Mouse (Mus musculus): ENCODE results near the gene 8030474K03Rik. TPM values are rescaled to one million over a fixed set of nuclear protein-coding genes. Genes with fewer than 3 reads are reported as not detected.

8030474K03Rik gene
- 0.11 and 0.44 TPM in 2 replicates for polyA plus RNA-seq (2015; fragmentation: Nextera tagmentation; extraction: Ambion mirVana)

DNA sequence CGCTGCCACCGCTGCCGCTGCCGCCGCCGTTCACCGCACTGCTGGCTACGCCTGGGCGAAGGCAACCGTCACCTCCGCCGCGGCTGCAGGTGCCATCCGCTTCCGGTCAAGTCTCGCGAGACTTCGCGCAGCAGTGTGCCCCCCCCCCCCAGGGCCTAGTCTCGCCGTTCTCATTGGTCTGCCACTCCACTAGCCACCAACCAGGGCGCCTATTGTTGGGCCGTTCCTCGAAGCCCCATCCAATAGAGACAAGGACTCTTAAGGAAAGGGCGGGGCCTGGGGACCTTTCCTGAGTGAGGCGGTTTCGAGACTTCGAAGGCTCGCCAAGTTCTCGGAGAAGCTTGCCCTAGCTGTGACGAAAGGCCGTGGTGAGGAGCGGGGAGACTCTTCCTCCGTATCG lies at the start of gene 8030474K03Rik, which contains the start of gene Gm4779:
8030474K03Rik (plus strand) TSS at position 315 of the 400 bp plus-strand sequence.
Gm4779 (minus strand) TSS at position 82 of the 400 bp plus-strand sequence.
- Histone ChIP-seq H3K4me2 (ENCODE audit: low read depth, low read length) (no peak within 1 kb of the TSS), H3K36me3 (ENCODE audit: control insufficient read depth, insufficient read depth, low read length) (no peaks in the 10 kb centered on the region), H3K9me3 (ENCODE audit: control insufficient read depth, low read length) (peaks cover 4% of the 10 kb centered on the region; the same call in 1 of the 2 replicates), H3K4me3 (ENCODE audit: low read length) (no peak within 1 kb of the TSS), H3K4me1 (replicated peaks; ENCODE audit: control insufficient read depth, insufficient read depth, low read length) (no peaks in the 10 kb centered on the region), H3K27ac (ENCODE audit: low read length) (no peak within 1 kb of the TSS), H3K9ac (ENCODE audit: low read length) (no peak within 1 kb of the TSS), H3K27me3 (ENCODE audit: control insufficient read depth, insufficient read depth, low read depth, low read length) (no peaks in the 10 kb centered on the region)
- WGBS, result 96% methylated on average over 30 of the region's 35 CpGs
- no peak for ATAC-seq (ENCODE audit: low read depth)

DNA sequence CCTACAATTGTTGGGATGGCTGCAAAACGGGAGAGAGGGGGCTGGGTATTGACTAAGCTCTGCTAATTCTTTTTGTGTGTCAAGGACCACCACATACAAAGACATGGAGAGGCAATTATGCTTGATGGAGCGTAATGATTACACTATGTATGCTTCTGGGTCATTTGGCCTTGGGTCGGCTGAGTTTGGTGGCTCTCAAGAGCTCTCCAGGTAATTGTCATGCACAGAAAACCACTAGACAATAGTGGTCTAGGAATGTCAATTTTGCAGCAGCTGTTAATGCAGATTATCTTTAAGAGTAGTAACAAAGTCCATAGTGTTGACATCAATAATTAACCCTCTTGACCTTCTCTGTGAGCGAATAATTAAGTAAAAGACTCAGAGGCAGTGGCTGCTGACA lies 44.3 kb upstream of the 8030474K03Rik start:
- ATAC-seq (ENCODE audit: low read depth), result no peak
- Histone ChIP-seq H3K4me2 (ENCODE audit: low read depth, low read length) (no peak overlapping the region), H3K9me3 (ENCODE audit: control insufficient read depth, low read length) (no peaks in the 10 kb centered on the region), H3K27ac (ENCODE audit: low read length) (no peak overlapping the region), H3K9ac (ENCODE audit: low read length) (no peak overlapping the region), H3K4me1 (replicated peaks; ENCODE audit: control insufficient read depth, insufficient read depth, low read length) (no peaks in the 10 kb centered on the region), H3K27me3 (ENCODE audit: control insufficient read depth, insufficient read depth, low read depth, low read length) (peaks cover 3% of the 10 kb centered on the region; the same call in 1 of the 2 replicates), H3K36me3 (ENCODE audit: control insufficient read depth, insufficient read depth, low read length) (no peaks in the 10 kb centered on the region), H3K4me3 (ENCODE audit: low read length) (no peak overlapping the region)
- WGBS, result 55% methylated on average over 4 of the region's 4 CpGs

GRCm38 (mm10) chrX:101754478-101754877 lies 40.0 kb upstream of the 8030474K03Rik start:
- H3K4me2 ChIP-seq (ENCODE audit: low read depth, low read length), result no peak overlapping the region
- H3K9ac ChIP-seq (ENCODE audit: low read length), result no peak overlapping the region
- no peaks in the 10 kb centered on the region for H3K4me1 ChIP-seq (replicated peaks; ENCODE audit: control insufficient read depth, insufficient read depth, low read length)
- H3K4me3 ChIP-seq (ENCODE audit: low read length), result no peak overlapping the region
- ATAC-seq (ENCODE audit: low read depth), result no peak
- no peaks in the 10 kb centered on the region for H3K27me3 ChIP-seq (ENCODE audit: control insufficient read depth, insufficient read depth, low read depth, low read length)
- H3K9me3 ChIP-seq (ENCODE audit: control insufficient read depth, low read length), result no peaks in the 10 kb centered on the region
- no peak overlapping the region for H3K27ac ChIP-seq (ENCODE audit: low read length)
- no peaks in the 10 kb centered on the region for H3K36me3 ChIP-seq (ENCODE audit: control insufficient read depth, insufficient read depth, low read length)
- WGBS, result 39% methylated on average over 5 of the region's 5 CpGs

DNA sequence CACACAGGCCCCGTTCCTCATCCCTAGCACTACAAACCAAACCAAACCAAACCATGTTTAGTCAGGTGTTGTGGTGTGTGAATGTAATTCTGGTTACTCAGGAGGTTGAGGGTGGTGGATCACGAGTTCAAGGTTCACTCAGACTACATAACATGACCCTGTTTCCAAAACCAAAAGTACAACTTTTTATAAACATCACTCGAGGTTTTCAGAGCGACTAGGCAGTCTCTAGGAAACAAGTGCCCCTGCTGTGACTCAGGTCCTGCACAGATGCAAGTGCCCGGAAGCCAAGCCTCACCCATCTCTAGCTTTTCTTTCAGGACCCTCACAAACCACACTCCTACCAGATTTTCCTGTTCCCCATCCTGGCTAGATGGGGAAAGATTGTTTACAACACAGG lies 29.8 kb upstream of the 8030474K03Rik start:
- Histone ChIP-seq H3K27ac (ENCODE audit: low read length) (no peak overlapping the region), H3K9ac (ENCODE audit: low read length) (no peak overlapping the region), H3K9me3 (ENCODE audit: control insufficient read depth, low read length) (no peaks in the 10 kb centered on the region; the same call in 1 of the 2 replicates), H3K4me1 (replicated peaks; ENCODE audit: control insufficient read depth, insufficient read depth, low read length) (no peaks in the 10 kb centered on the region), H3K27me3 (ENCODE audit: control insufficient read depth, insufficient read depth, low read depth, low read length) (no peaks in the 10 kb centered on the region; the same call in 1 of the 2 replicates), H3K4me3 (ENCODE audit: low read length) (no peak overlapping the region), H3K36me3 (ENCODE audit: control insufficient read depth, insufficient read depth, low read length) (no peaks in the 10 kb centered on the region), H3K4me2 (ENCODE audit: low read depth, low read length) (no peak overlapping the region)
- ATAC-seq (ENCODE audit: low read depth), result no peak
- WGBS, result 64% methylated on average over 5 of the region's 5 CpGs

GRCm38 (mm10) chrX:101765111-101765510 lies 29.3 kb upstream of the 8030474K03Rik start:
- Histone ChIP-seq H3K27me3 (ENCODE audit: control insufficient read depth, insufficient read depth, low read depth, low read length) (no peaks in the 10 kb centered on the region; the same call in 1 of the 2 replicates), H3K9me3 (ENCODE audit: control insufficient read depth, low read length) (no peaks in the 10 kb centered on the region; the same call in 1 of the 2 replicates), H3K9ac (ENCODE audit: low read length) (no peak overlapping the region), H3K36me3 (ENCODE audit: control insufficient read depth, insufficient read depth, low read length) (no peaks in the 10 kb centered on the region), H3K4me3 (ENCODE audit: low read length) (no peak overlapping the region), H3K4me2 (ENCODE audit: low read depth, low read length) (no peak overlapping the region), H3K27ac (ENCODE audit: low read length) (no peak overlapping the region), H3K4me1 (replicated peaks; ENCODE audit: control insufficient read depth, insufficient read depth, low read length) (no peaks in the 10 kb centered on the region)
- ATAC-seq (ENCODE audit: low read depth), result no peak
- 67% methylated on average over 4 of the region's 4 CpGs for WGBS

GRCm38 (mm10) chrX:101767280-101767679 lies 27.2 kb upstream of the 8030474K03Rik start:
- no peaks in the 10 kb centered on the region for H3K36me3 ChIP-seq (ENCODE audit: control insufficient read depth, insufficient read depth, low read length)
- no peak overlapping the region for H3K27ac ChIP-seq (ENCODE audit: low read length)
- no peak overlapping the region for H3K9ac ChIP-seq (ENCODE audit: low read length)
- H3K4me2 ChIP-seq (ENCODE audit: low read depth, low read length), result no peak overlapping the region
- 40% methylated on average over 7 of the region's 7 CpGs for WGBS
- H3K4me3 ChIP-seq (ENCODE audit: low read length), result no peak overlapping the region
- H3K4me1 ChIP-seq (replicated peaks; ENCODE audit: control insufficient read depth, insufficient read depth, low read length), result no peaks in the 10 kb centered on the region
- no peaks in the 10 kb centered on the region; the same call in 1 of the 2 replicates for H3K9me3 ChIP-seq (ENCODE audit: control insufficient read depth, low read length)
- no peak for ATAC-seq (ENCODE audit: low read depth)
- H3K27me3 ChIP-seq (ENCODE audit: control insufficient read depth, insufficient read depth, low read depth, low read length), result no peaks in the 10 kb centered on the region

GRCm38 (mm10) chrX:101769478-101769877 lies 25.0 kb upstream of the 8030474K03Rik start:
- Histone ChIP-seq H3K27ac (ENCODE audit: low read length) (no peak overlapping the region), H3K9ac (ENCODE audit: low read length) (no peak overlapping the region), H3K36me3 (ENCODE audit: control insufficient read depth, insufficient read depth, low read length) (no peaks in the 10 kb centered on the region), H3K9me3 (ENCODE audit: control insufficient read depth, low read length) (no peaks in the 10 kb centered on the region), H3K4me1 (replicated peaks; ENCODE audit: control insufficient read depth, insufficient read depth, low read length) (no peaks in the 10 kb centered on the region), H3K27me3 (ENCODE audit: control insufficient read depth, insufficient read depth, low read depth, low read length) (no peaks in the 10 kb centered on the region), H3K4me2 (ENCODE audit: low read depth, low read length) (no peak overlapping the region), H3K4me3 (ENCODE audit: low read length) (no peak overlapping the region)
- WGBS, result 40% methylated on average over 2 of the region's 2 CpGs
- ATAC-seq (ENCODE audit: low read depth), result no peak

- Histone ChIP-seq H3K27ac (ENCODE audit: low read length) (no peak overlapping the region), H3K4me1 (replicated peaks; ENCODE audit: control insufficient read depth, insufficient read depth, low read length) (no peaks in the 10 kb centered on the region), H3K4me2 (ENCODE audit: low read depth, low read length) (no peak overlapping the region), H3K9ac (ENCODE audit: low read length) (no peak overlapping the region), H3K36me3 (ENCODE audit: control insufficient read depth, insufficient read depth, low read length) (no peaks in the 10 kb centered on the region), H3K4me3 (ENCODE audit: low read length) (no peak overlapping the region), H3K27me3 (ENCODE audit: control insufficient read depth, insufficient read depth, low read depth, low read length) (no peaks in the 10 kb centered on the region), H3K9me3 (ENCODE audit: control insufficient read depth, low read length) (no peaks in the 10 kb centered on the region)
- 42% methylated on average over 3 of the region's 3 CpGs for WGBS
- ATAC-seq (ENCODE audit: low read depth), result no peak
Observed at GRCm38 (mm10) chrX:101770307-101770706, 24.1 kb upstream of the 8030474K03Rik start.

DNA sequence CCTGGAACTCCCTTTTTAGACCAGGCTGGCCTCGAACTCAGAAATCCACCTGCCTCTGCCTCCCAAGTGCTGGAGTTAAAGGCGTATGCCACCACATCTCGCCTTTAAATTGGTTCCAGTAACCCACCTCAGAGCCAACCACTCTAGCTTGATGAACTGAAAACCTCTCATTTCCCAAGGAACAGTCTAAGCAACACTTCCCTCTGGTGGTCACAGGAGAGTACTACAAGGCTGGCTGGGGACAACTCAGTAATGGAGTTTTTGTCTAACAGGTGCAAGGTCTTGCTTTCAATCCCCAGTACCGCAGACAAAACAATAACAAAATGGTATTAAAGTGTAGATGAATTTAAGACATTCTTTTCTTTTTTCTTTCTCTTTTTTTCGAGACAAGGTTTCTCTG lies 22.4 kb upstream of the 8030474K03Rik start:
- ATAC-seq (ENCODE audit: low read depth), result no peak
- Histone ChIP-seq H3K9ac (ENCODE audit: low read length) (no peak overlapping the region), H3K27me3 (ENCODE audit: control insufficient read depth, insufficient read depth, low read depth, low read length) (no peaks in the 10 kb centered on the region), H3K4me3 (ENCODE audit: low read length) (no peak overlapping the region), H3K36me3 (ENCODE audit: control insufficient read depth, insufficient read depth, low read length) (no peaks in the 10 kb centered on the region), H3K9me3 (ENCODE audit: control insufficient read depth, low read length) (no peaks in the 10 kb centered on the region), H3K27ac (ENCODE audit: low read length) (no peak overlapping the region), H3K4me1 (replicated peaks; ENCODE audit: control insufficient read depth, insufficient read depth, low read length) (no peaks in the 10 kb centered on the region), H3K4me2 (ENCODE audit: low read depth, low read length) (no peak overlapping the region)
- WGBS, result 42% methylated on average over 5 of the region's 5 CpGs

DNA sequence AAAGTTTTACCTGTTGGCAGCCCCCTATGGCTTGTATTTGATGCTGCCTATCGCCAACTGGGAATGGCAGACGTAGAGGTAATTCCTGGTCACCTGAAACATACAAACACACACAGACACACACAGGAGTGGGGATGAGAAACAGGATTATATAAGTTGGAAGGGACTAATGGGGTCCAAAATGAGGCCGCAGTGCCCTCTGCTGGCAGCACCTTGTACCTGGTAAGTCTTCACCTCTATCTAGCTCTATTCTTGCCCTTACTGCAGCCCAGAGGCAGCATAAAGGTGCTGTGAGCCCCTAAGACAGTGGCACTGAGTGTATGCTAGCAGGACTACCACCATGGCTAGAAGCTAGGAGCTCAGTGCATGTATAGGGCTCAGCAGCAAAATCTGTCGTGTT lies 2.9 kb upstream of the 8030474K03Rik start:
- no peaks in the 10 kb centered on the region; the same call in 1 of the 2 replicates for H3K27me3 ChIP-seq (ENCODE audit: control insufficient read depth, insufficient read depth, low read depth, low read length)
- no peak overlapping the region for H3K4me3 ChIP-seq (ENCODE audit: low read length)
- H3K36me3 ChIP-seq (ENCODE audit: control insufficient read depth, insufficient read depth, low read length), result no peaks in the 10 kb centered on the region
- ATAC-seq (ENCODE audit: low read depth), result no peak
- no peak overlapping the region for H3K9ac ChIP-seq (ENCODE audit: low read length)
- H3K27ac ChIP-seq (ENCODE audit: low read length), result no peak overlapping the region
- no peaks in the 10 kb centered on the region for H3K4me1 ChIP-seq (replicated peaks; ENCODE audit: control insufficient read depth, insufficient read depth, low read length)
- H3K4me2 ChIP-seq (ENCODE audit: low read depth, low read length), result no peak overlapping the region
- WGBS, result 48% methylated on average over 4 of the region's 4 CpGs
- H3K9me3 ChIP-seq (ENCODE audit: control insufficient read depth, low read length), result peaks cover 4% of the 10 kb centered on the region; the same call in 1 of the 2 replicates

All from lung, embryonic 16.5 days (tissue).